Mouse (Mus musculus): Measurements from ENCODE around the gene Ptpn1. TPM values are rescaled to one million over a fixed set of nuclear protein-coding genes. Genes with fewer than 3 reads are reported as not detected.

Ptpn1 gene
- polyA plus RNA-seq, 1 experiment from 2014 or later, result 50.8 TPM

DNA sequence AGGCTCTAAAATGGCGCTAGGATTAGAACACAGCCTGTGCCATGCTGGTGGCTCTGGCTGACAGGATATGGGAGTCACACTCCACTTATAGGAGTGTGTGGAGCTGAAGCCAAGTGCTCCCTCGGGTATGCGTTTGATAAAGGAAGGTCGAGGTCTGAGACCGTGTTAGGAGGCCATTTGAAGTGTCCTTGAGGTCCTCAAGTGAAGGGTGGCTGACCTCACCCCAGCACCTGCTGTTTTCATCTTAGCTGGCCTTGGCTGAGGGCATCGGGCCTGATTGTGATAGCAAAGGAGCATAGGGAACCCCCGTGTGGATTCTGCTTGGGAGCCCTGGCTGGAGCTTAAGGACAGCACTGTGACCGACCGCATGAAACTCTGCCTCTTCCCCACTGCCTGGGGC, 32.5 kb downstream of the Ptpn1 start:
- Histone ChIP-seq H3K36me3 (ENCODE audit: control insufficient read depth, insufficient read depth) (peaks cover 32% of the 10 kb centered on the region), H3K27me3 (ENCODE audit: control insufficient read depth, insufficient read depth, low read length) (no peaks in the 10 kb centered on the region), H3K4me3 (ENCODE audit: low read length) (no peak overlapping the region), H3K9me3 (replicated peaks; ENCODE audit: control insufficient read depth, low read length) (no peaks in the 10 kb centered on the region), H3K4me1 (ENCODE audit: control insufficient read depth, insufficient read depth, low read length) (peaks cover 47% of the 10 kb centered on the region), H3K27ac (ENCODE audit: low read length) (no peak overlapping the region), H3K4me2 (ENCODE audit: low read depth, low read length) (no peak overlapping the region), H3K9ac (ENCODE audit: low read length) (no peak overlapping the region)
- ATAC-seq (replicated peaks; ENCODE audit: extremely low read depth, insufficient read depth, low FRiP score), result no peak
- WGBS, result 61% methylated on average over 9 of the region's 9 CpGs

- no peak overlapping the region for H3K4me3 ChIP-seq (ENCODE audit: low read length)
- peaks cover 34% of the 10 kb centered on the region for H3K36me3 ChIP-seq (ENCODE audit: control insufficient read depth, insufficient read depth)
- no peak overlapping the region for H3K27ac ChIP-seq (ENCODE audit: low read length)
- ATAC-seq (replicated peaks; ENCODE audit: extremely low read depth, insufficient read depth, low FRiP score), result no peak
- 80% methylated on average over 3 of the region's 3 CpGs for WGBS
- H3K9ac ChIP-seq (ENCODE audit: low read length), result no peak overlapping the region
- H3K4me2 ChIP-seq (ENCODE audit: low read depth, low read length), result no peak overlapping the region
- H3K9me3 ChIP-seq (replicated peaks; ENCODE audit: control insufficient read depth, low read length), result no peaks in the 10 kb centered on the region
- no peaks in the 10 kb centered on the region for H3K27me3 ChIP-seq (ENCODE audit: control insufficient read depth, insufficient read depth, low read length)
- H3K4me1 ChIP-seq (ENCODE audit: control insufficient read depth, insufficient read depth, low read length), result peaks cover 31% of the 10 kb centered on the region
These were observed 34.1 kb downstream of the Ptpn1 start for GRCm38 (mm10) chr2:167965911-167966310.

DNA sequence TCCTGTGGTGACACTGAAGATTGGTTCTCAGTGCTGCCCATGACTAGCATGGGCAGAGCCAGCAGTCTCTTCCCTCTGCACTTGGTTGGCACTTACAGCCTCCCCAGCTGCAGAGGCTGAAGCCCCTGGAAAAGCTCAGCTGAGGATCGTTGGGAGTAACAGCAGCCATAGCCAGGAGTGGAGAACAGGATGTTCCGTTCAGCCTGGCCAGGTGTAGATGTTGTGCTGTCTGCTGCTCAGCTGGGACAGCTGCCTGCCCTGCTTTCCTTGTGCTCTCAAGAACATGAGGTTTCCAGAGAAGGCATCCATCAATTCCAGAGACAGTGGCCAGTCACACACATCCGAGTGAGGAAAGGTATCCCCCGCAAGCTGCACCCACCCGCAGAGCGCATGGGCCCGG, 36.6 kb downstream of the Ptpn1 start:
- no peaks in the 10 kb centered on the region for H3K27me3 ChIP-seq (ENCODE audit: control insufficient read depth, insufficient read depth, low read length)
- H3K4me2 ChIP-seq (ENCODE audit: low read depth, low read length), result no peak overlapping the region
- no peak overlapping the region for H3K4me3 ChIP-seq (ENCODE audit: low read length)
- 93% methylated on average over 7 of the region's 7 CpGs for WGBS
- no peak overlapping the region for H3K9ac ChIP-seq (ENCODE audit: low read length)
- no peaks in the 10 kb centered on the region for H3K9me3 ChIP-seq (replicated peaks; ENCODE audit: control insufficient read depth, low read length)
- H3K4me1 ChIP-seq (ENCODE audit: control insufficient read depth, insufficient read depth, low read length), result peaks cover 24% of the 10 kb centered on the region
- H3K36me3 ChIP-seq (ENCODE audit: control insufficient read depth, insufficient read depth), result peaks cover 34% of the 10 kb centered on the region
- H3K27ac ChIP-seq (ENCODE audit: low read length), result no peak overlapping the region
- no peak for ATAC-seq (replicated peaks; ENCODE audit: extremely low read depth, insufficient read depth, low FRiP score)

DNA sequence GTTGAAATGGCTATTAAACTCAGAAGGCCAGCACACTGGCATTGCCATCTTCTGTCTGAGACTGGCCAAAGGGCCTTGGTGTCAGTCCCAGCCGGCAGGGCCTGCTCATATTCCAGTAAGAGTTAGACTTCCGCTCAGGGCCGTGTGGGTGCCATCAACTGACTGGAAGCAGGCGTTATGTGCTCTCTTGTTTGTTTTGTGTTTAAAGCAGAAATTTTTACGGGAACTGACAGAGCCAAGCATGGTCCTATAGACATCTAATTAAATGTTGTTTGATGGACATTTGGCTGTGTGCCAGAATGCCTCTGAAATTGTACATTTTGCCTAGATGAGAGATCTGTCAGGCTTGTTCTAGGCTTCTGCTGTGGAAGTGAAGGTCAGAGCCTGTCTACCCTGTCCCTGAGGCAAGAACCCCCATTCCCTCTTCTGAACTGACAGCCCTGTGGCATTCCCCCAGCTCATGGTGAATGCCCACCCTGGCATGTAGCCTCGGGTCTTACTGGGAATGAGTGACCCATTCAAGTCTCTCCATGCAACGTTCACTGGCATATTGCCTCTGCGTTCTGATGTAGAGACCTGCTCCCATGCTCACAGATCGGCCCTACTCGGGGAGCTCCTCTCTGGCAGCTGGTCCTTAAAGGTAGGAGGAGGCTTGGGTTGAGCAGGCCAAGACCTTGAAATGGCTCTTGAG, 38.1 kb downstream of the Ptpn1 start:
- WGBS, result 86% methylated on average over 10 of the region's 10 CpGs
- H3K4me2 ChIP-seq (ENCODE audit: low read depth, low read length), result no peak overlapping the region
- H3K27ac ChIP-seq (ENCODE audit: low read length), result no peak overlapping the region
- ATAC-seq (replicated peaks; ENCODE audit: extremely low read depth, insufficient read depth, low FRiP score), result no peak
- no peaks in the 10 kb centered on the region for H3K27me3 ChIP-seq (ENCODE audit: control insufficient read depth, insufficient read depth, low read length)
- H3K4me3 ChIP-seq (ENCODE audit: low read length), result no peak overlapping the region
- peaks cover 14% of the 10 kb centered on the region for H3K4me1 ChIP-seq (ENCODE audit: control insufficient read depth, insufficient read depth, low read length)
- no peak overlapping the region for H3K9ac ChIP-seq (ENCODE audit: low read length)
- peaks cover 39% of the 10 kb centered on the region for H3K36me3 ChIP-seq (ENCODE audit: control insufficient read depth, insufficient read depth)
- H3K9me3 ChIP-seq (replicated peaks; ENCODE audit: control insufficient read depth, low read length), result no peaks in the 10 kb centered on the region

- Histone ChIP-seq H3K4me1 (ENCODE audit: control insufficient read depth, insufficient read depth, low read length) (peaks cover 14% of the 10 kb centered on the region), H3K27me3 (ENCODE audit: control insufficient read depth, insufficient read depth, low read length) (no peaks in the 10 kb centered on the region), H3K27ac (ENCODE audit: low read length) (0 out of 2 replicates have a peak overlapping the region, but pooled peaks have one; percentile 34), H3K4me3 (ENCODE audit: low read length) (no peak overlapping the region), H3K9ac (ENCODE audit: low read length) (no peak overlapping the region), H3K9me3 (replicated peaks; ENCODE audit: control insufficient read depth, low read length) (no peaks in the 10 kb centered on the region), H3K4me2 (ENCODE audit: low read depth, low read length) (no peak overlapping the region), H3K36me3 (ENCODE audit: control insufficient read depth, insufficient read depth) (peaks cover 38% of the 10 kb centered on the region)
- no peak for ATAC-seq (replicated peaks; ENCODE audit: extremely low read depth, insufficient read depth, low FRiP score)
- WGBS, result 37% methylated on average over 5 of the region's 5 CpGs
These were observed 40.3 kb downstream of the Ptpn1 start for GRCm38 (mm10) chr2:167972146-167972545.

GRCm38 (mm10) chr2:167972809-167973208, 41.0 kb downstream of the Ptpn1 start:
- WGBS, result 0% methylated on average over 1 of the region's 1 CpGs
- no peak for ATAC-seq (replicated peaks; ENCODE audit: extremely low read depth, insufficient read depth, low FRiP score)
- no peak overlapping the region for H3K4me3 ChIP-seq (ENCODE audit: low read length)
- H3K27me3 ChIP-seq (ENCODE audit: control insufficient read depth, insufficient read depth, low read length), result no peaks in the 10 kb centered on the region
- H3K9ac ChIP-seq (ENCODE audit: low read length), result no peak overlapping the region
- peaks cover 38% of the 10 kb centered on the region for H3K36me3 ChIP-seq (ENCODE audit: control insufficient read depth, insufficient read depth)
- peak overlapping the region; percentile 7; the same call in 1 of the 2 replicates for H3K27ac ChIP-seq (ENCODE audit: low read length)
- peaks cover 14% of the 10 kb centered on the region for H3K4me1 ChIP-seq (ENCODE audit: control insufficient read depth, insufficient read depth, low read length)
- H3K9me3 ChIP-seq (replicated peaks; ENCODE audit: control insufficient read depth, low read length), result no peaks in the 10 kb centered on the region
- H3K4me2 ChIP-seq (ENCODE audit: low read depth, low read length), result no peak overlapping the region

- no peak overlapping the region for H3K27ac ChIP-seq (ENCODE audit: low read length)
These were observed 43.9 kb downstream of the Ptpn1 start for GRCm38 (mm10) chr2:167975746-167976145.

GRCm38 (mm10) chr2:167978271-167978670, 46.4 kb downstream of the Ptpn1 start:
- 77% methylated on average over 10 of the region's 10 CpGs for WGBS
- no peak for ATAC-seq (replicated peaks; ENCODE audit: extremely low read depth, insufficient read depth, low FRiP score)
- Histone ChIP-seq H3K27ac (ENCODE audit: low read length) (no peak overlapping the region), H3K4me1 (ENCODE audit: control insufficient read depth, insufficient read depth, low read length) (peaks cover 3% of the 10 kb centered on the region), H3K9me3 (replicated peaks; ENCODE audit: control insufficient read depth, low read length) (no peaks in the 10 kb centered on the region), H3K9ac (ENCODE audit: low read length) (no peak overlapping the region), H3K4me3 (ENCODE audit: low read length) (no peak overlapping the region), H3K36me3 (ENCODE audit: control insufficient read depth, insufficient read depth) (peaks cover 34% of the 10 kb centered on the region), H3K4me2 (ENCODE audit: low read depth, low read length) (no peak overlapping the region), H3K27me3 (ENCODE audit: control insufficient read depth, insufficient read depth, low read length) (no peaks in the 10 kb centered on the region)

More at GRCm38 (mm10) chr2:167975746-167976145, 43.9 kb downstream of the Ptpn1 start:
- no peak overlapping the region for H3K9ac ChIP-seq (ENCODE audit: low read length)
- no peak overlapping the region for H3K4me3 ChIP-seq (ENCODE audit: low read length)
- H3K4me1 ChIP-seq (ENCODE audit: control insufficient read depth, insufficient read depth, low read length), result peaks cover 14% of the 10 kb centered on the region
- no peaks in the 10 kb centered on the region for H3K9me3 ChIP-seq (replicated peaks; ENCODE audit: control insufficient read depth, low read length)
- H3K4me2 ChIP-seq (ENCODE audit: low read depth, low read length), result no peak overlapping the region
- no peak for ATAC-seq (replicated peaks; ENCODE audit: extremely low read depth, insufficient read depth, low FRiP score)
- H3K27me3 ChIP-seq (ENCODE audit: control insufficient read depth, insufficient read depth, low read length), result no peaks in the 10 kb centered on the region
- 82% methylated on average over 12 of the region's 12 CpGs for WGBS
- peaks cover 34% of the 10 kb centered on the region for H3K36me3 ChIP-seq (ENCODE audit: control insufficient read depth, insufficient read depth)

DNA sequence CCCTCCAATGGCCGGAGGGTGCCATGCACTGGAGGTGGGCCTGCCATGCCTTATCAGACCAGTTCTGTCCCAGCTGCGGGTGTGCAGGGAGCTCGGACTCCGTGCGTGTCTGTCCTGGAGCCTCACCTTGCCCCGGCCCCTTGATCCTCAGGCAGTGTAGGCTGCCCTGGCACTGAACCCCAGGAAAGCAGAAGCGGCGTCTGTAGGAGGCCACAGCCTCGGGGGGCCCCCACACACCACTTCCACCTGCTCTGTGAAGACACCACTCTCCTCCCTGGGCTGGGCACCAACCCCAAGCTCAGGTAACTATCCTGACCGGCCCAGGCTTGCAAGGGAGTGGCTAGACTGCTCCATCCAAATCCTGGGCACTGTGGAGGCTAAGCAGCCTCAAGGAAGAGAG, 48.5 kb downstream of the Ptpn1 start:
- H3K36me3 ChIP-seq (ENCODE audit: control insufficient read depth, insufficient read depth), result peaks cover 17% of the 10 kb centered on the region
- ATAC-seq (replicated peaks; ENCODE audit: extremely low read depth, insufficient read depth, low FRiP score), result no peak
- H3K9me3 ChIP-seq (replicated peaks; ENCODE audit: control insufficient read depth, low read length), result no peaks in the 10 kb centered on the region
- 72% methylated on average over 10 of the region's 10 CpGs for WGBS
- H3K9ac ChIP-seq (ENCODE audit: low read length), result no peak overlapping the region
- H3K4me1 ChIP-seq (ENCODE audit: control insufficient read depth, insufficient read depth, low read length), result no peaks in the 10 kb centered on the region
- H3K4me3 ChIP-seq (ENCODE audit: low read length), result no peak overlapping the region
- H3K4me2 ChIP-seq (ENCODE audit: low read depth, low read length), result no peak overlapping the region
- H3K27me3 ChIP-seq (ENCODE audit: control insufficient read depth, insufficient read depth, low read length), result no peaks in the 10 kb centered on the region
- no peak overlapping the region for H3K27ac ChIP-seq (ENCODE audit: low read length)
